Mouse (Mus musculus) hindbrain, embryonic 16.5 days (tissue): ENCODE results near the gene Itpr2. TPM values are rescaled to one million over a fixed set of nuclear protein-coding genes. Genes with fewer than 3 reads are reported as not detected.

Source experiments
- ATAC-seq: fragments of 200-750 bp; cut with Nextera tagmentation; 2 replicates; pipeline ENCODE4 v1.8.0; 2017; ENCODE audit warnings: moderate TSS enrichment, moderate library complexity
- H3K27ac ChIP-seq: fragments of 300-500 bp; sonication (generic); 2 replicates; pipeline ENCODE4 v1.5.1; 2014; ENCODE audit warnings: low read depth, mild to moderate bottlenecking, control low read depth, low read length, moderate library complexity
- H3K27me3 ChIP-seq: fragments of 300-500 bp; sonication (generic); replicated peaks from 2 replicates; pipeline ENCODE4 v1.6.1; 2014; ENCODE audit warnings: low read length; ENCODE audit not compliant: control insufficient read depth, insufficient read depth
- H3K36me3 ChIP-seq: fragments of 300-500 bp; sonication (generic); 2 replicates; pipeline ENCODE4 v1.6.1; 2014; ENCODE audit warnings: mild to moderate bottlenecking, low read length, moderate library complexity, mixed read lengths; ENCODE audit not compliant: control insufficient read depth, insufficient read depth
- H3K4me1 ChIP-seq: fragments of 300-500 bp; sonication (generic); 2 replicates; pipeline ENCODE4 v1.6.1; 2014; ENCODE audit warnings: low read depth, low read length; ENCODE audit not compliant: control insufficient read depth, insufficient read depth
- H3K4me2 ChIP-seq: fragments of 300-500 bp; sonication (generic); 2 replicates; pipeline ENCODE4 v1.6.1; 2014; ENCODE audit warnings: mild to moderate bottlenecking, low read length, control low read depth, moderate library complexity
- H3K4me3 ChIP-seq: fragments of 300-500 bp; sonication (generic); 2 replicates; pipeline ENCODE4 v1.5.1; 2014; ENCODE audit warnings: mild to moderate bottlenecking, low read length, control low read depth, moderate library complexity
- H3K9ac ChIP-seq: fragments of 300-500 bp; sonication (generic); 2 replicates; pipeline ENCODE4 v1.6.1; 2014; ENCODE audit warnings: low read depth, mild to moderate bottlenecking, control low read depth, low read length, moderate library complexity
- H3K9me3 ChIP-seq: fragments of 300-500 bp; sonication (generic); 2 replicates; pipeline ENCODE4 v1.6.1; 2014; ENCODE audit warnings: mild to moderate bottlenecking, low read length, moderate library complexity; ENCODE audit not compliant: control insufficient read depth
- WGBS: fragments of 180-500 bp; shearing (Covaris S2); extraction: QIAGEN DNeasy Blood & Tissue Kit; methylation state at CpG from one replicate; pipeline ENCODE4 v1.1.7; 2014; 5-methylcytosine and 5-hydroxymethylcytosine counted together
- polyA plus RNA-seq: library from polyadenylated mRNA; unstranded; fragments of >200 nt; fragmentation: Nextera tagmentation; extraction: Ambion mirVana; gene quantifications from 2 replicates; pipeline ENCODE4 v1.2.1, GENCODE M21; 2015

The Itpr2 gene
- polyA plus RNA-seq, 1 experiment from 2014 or later = 9.1 TPM

DNA sequence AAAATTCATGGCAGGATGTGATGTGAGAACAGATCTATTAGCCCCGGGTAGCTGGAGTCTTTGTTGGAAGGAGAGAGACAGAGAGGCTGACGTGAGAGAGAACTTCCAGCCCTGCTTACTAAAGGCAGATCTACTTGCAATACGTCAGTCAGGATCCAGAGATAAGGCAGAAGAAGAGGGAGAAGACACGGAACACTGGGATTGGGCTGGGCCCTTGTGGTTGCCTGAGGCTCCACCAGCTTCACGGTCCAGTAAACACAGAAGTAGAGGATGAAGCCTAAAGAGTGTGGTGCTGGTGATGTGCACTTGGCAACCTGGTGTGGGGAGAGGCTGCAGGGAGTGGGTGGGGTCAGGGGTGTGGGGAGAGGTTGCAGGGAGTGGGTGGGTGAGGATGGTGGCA is 349.2 kb downstream of the Itpr2 start:
- H3K9me3 ChIP-seq = no peaks in the 10 kb centered on the region
- 77% methylated on average over 5 of the region's 5 CpGs for WGBS
- H3K4me1 ChIP-seq = no peaks in the 10 kb centered on the region
- no peak overlapping the region for H3K4me2 ChIP-seq
- H3K4me3 ChIP-seq = no peak overlapping the region
- H3K9ac ChIP-seq = no peak overlapping the region
- H3K27ac ChIP-seq = no peak overlapping the region
- no peaks in the 10 kb centered on the region for H3K36me3 ChIP-seq
- ATAC-seq = no peak
- H3K27me3 ChIP-seq = no peaks in the 10 kb centered on the region

DNA sequence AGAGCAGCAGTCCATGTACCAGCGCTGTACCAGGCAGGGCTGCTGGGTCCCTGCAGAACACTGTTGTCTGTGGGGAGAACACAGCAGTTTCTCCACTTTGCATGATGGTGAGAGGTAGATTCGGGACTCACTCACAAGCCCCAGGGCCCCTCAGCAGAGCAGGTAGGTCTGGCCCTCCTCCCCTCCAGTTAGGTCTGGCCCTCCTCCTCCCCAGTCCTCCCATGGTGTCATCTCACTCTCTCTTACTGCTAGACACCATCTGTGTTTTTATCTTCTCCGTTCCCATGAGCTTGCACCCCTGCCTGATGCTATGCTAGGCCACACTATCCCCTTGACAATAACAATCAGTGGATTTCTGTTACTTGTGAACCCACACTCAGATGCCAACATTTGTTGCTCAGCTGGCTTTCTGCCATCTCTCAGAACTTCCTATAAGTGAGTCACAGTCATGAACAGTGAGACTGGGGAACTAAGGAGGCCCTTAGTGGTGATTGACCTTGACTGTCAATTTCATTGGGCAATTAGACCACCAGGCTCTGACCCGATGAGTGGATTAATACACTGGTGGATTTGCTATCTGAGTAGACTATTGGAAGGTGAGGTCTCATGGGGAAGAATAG is 360.9 kb downstream of the Itpr2 start:
- WGBS = 90% methylated on average over 4 of the region's 4 CpGs
- Histone ChIP-seq H3K4me3 (no peak overlapping the region), H3K4me1 (peaks cover 6% of the 10 kb centered on the region), H3K9ac (no peak overlapping the region), H3K27ac (no peak overlapping the region), H3K36me3 (no peaks in the 10 kb centered on the region), H3K4me2 (no peak overlapping the region), H3K9me3 (peaks cover 7% of the 10 kb centered on the region), H3K27me3 (no peaks in the 10 kb centered on the region)
- ATAC-seq = no peak

DNA sequence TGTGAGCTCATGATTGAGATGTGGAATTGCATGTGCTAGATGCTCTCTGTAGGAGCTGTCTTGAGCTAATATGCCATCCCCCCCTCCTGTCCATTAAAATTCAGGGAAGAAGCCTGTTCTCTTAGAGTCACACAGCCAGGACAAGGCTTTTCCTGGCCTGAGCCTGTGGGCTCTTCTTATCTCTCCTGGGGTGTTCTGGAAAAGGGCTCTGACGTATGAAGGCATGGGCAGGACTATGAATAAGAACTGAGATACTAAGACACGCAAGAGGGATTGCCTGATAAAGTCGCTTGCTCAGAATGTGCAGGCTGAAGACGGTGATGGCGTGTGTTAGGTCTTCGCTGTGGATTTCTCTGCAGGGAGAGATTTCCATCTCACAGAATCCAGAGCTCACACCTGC is 361.9 kb downstream of the Itpr2 start:
- H3K4me3 ChIP-seq = no peak overlapping the region
- H3K27me3 ChIP-seq = no peaks in the 10 kb centered on the region
- no peak overlapping the region for H3K27ac ChIP-seq
- H3K4me2 ChIP-seq = no peak overlapping the region
- peaks cover 7% of the 10 kb centered on the region for H3K4me1 ChIP-seq
- H3K36me3 ChIP-seq = no peaks in the 10 kb centered on the region
- ATAC-seq = no peak
- no peak overlapping the region for H3K9ac ChIP-seq
- peaks cover 2% of the 10 kb centered on the region; the same call in 1 of the 2 replicates for H3K9me3 ChIP-seq
- 81% methylated on average over 6 of the region's 6 CpGs for WGBS

DNA sequence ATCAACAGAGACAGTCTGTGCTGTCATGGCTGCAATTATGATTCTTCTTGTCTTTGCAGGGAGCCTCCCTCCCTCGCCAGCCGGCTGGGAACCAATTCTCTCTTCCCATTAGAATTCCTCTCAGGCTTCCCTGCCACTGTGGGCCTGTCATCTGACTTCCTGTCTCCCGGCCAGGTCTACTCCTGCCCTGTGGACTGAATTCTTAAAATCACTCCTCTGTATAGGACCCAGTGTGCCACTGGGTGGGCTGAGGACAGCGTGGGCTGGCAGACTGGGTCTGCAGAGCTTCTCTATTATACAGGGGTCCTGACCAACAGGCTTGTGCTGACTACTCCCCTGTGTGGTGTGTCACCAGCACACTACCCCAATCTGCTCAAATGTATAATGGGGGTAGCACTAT is 365.4 kb downstream of the Itpr2 start:
- Histone ChIP-seq H3K9ac (peak overlapping the region; percentile 11; the same call in 1 of the 2 replicates), H3K4me1 (peaks cover 7% of the 10 kb centered on the region), H3K27me3 (no peaks in the 10 kb centered on the region), H3K27ac (peak overlapping the region; percentile 65), H3K36me3 (no peaks in the 10 kb centered on the region), H3K4me3 (no peak overlapping the region), H3K9me3 (no peaks in the 10 kb centered on the region), H3K4me2 (peak overlapping the region; percentile 23)
- ATAC-seq = peak; percentile 96
- 15% methylated on average over 4 of the region's 4 CpGs for WGBS

DNA sequence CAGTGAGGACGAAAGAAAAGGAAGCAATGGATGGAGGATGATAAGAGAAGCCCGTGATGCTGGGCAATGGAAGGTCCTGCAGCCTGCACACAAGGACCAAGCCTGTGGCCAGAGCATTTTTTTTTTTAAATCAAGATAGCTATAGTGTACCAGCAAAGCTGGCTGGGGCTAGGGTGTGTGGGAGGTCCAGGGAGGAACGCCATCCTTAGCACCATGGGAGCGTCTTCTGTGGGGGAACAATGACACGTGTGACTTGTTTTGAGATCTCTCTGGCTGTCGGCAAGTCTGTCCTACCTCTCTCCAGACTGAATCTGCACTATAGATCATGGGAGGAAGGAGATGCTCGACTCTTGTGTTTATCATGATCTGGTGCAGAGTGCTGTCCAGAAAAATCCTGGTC is 365.8 kb downstream of the Itpr2 start:
- H3K36me3 ChIP-seq = no peaks in the 10 kb centered on the region
- H3K4me2 ChIP-seq = peak overlapping the region; percentile 23
- ATAC-seq = peak; percentile 76
- 23% methylated on average over 7 of the region's 7 CpGs for WGBS
- H3K27me3 ChIP-seq = no peaks in the 10 kb centered on the region
- no peak overlapping the region for H3K4me3 ChIP-seq
- H3K9ac ChIP-seq = peak overlapping the region; percentile 11; the same call in 1 of the 2 replicates
- H3K27ac ChIP-seq = peak overlapping the region; percentile 65
- H3K9me3 ChIP-seq = no peaks in the 10 kb centered on the region
- H3K4me1 ChIP-seq = peaks cover 7% of the 10 kb centered on the region

DNA sequence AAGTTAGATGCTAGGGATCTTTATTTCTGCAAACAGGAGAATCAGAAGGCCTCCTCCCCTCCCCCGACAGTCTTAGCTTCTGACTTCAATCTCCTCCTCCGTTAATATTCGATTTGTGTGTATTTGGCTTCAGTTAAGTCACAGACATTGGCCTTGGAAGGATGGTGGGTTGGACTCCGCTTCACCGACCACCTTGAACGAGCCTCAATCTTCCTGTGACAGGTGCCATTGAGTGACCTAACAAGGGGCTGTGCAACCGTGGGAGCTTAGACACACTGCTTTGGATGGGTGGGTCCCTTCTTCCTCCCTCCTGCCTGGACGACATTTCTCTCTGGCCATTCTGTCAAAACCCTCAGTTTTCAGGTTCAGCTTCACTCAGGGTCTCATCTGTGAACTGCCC is 366.7 kb downstream of the Itpr2 start:
- 65% methylated on average over 8 of the region's 8 CpGs for WGBS
- H3K27me3 ChIP-seq = no peaks in the 10 kb centered on the region
- no peak overlapping the region for H3K4me2 ChIP-seq
- H3K36me3 ChIP-seq = no peaks in the 10 kb centered on the region
- H3K9me3 ChIP-seq = no peaks in the 10 kb centered on the region
- peak overlapping the region; percentile 17; the same call in 1 of the 2 replicates for H3K27ac ChIP-seq
- H3K4me1 ChIP-seq = peaks cover 7% of the 10 kb centered on the region
- H3K4me3 ChIP-seq = no peak overlapping the region
- no peak overlapping the region for H3K9ac ChIP-seq
- no peak for ATAC-seq

DNA sequence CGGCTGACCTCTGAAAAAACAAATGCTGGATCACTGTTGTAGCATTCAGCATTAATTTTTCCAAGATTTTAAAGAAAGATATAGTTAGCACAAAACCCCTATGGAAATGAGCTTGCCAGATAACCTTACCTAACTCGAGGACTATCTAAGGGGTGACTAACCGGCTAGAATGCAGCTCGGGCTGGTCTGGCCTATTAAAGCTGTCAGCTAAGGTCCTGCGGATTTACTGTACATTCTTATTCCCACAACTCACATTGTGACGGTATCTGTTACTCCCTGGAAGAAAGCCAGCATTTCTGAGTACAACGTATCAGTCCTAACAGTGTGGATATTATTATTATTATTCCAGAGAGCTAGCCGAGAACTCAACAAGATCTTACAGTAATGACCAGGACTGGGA is 368.1 kb downstream of the Itpr2 start:
- Histone ChIP-seq H3K4me2 (no peak overlapping the region), H3K27me3 (no peaks in the 10 kb centered on the region), H3K27ac (no peak overlapping the region), H3K36me3 (no peaks in the 10 kb centered on the region), H3K9ac (no peak overlapping the region), H3K9me3 (no peaks in the 10 kb centered on the region), H3K4me1 (peaks cover 7% of the 10 kb centered on the region), H3K4me3 (no peak overlapping the region)
- no peak for ATAC-seq
- 49% methylated on average over 8 of the region's 8 CpGs for WGBS

DNA sequence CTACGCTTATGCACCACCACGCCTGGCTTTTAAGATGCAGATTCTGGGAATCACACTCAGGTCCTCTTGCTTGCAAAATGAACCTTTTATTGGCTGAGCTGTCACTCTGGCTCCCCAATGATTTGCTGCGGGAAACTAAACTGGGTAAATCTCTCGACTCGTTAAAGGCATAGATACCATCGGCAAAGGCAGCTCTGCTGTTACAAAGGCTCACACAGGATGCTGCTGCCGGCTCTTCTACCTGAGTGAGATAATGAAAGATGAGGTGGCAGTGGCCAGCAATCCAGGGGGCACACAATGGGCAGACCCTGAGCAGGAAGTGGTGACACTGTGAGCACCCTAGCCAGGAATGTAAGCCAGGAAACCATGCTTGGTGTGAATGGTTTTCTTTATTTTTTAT is 373.0 kb downstream of the Itpr2 start:
- H3K4me1 ChIP-seq = peaks cover 4% of the 10 kb centered on the region
- WGBS = 74% methylated on average over 7 of the region's 7 CpGs
- H3K36me3 ChIP-seq = no peaks in the 10 kb centered on the region
- no peak overlapping the region for H3K4me2 ChIP-seq
- H3K27me3 ChIP-seq = no peaks in the 10 kb centered on the region
- H3K4me3 ChIP-seq = no peak overlapping the region
- H3K9ac ChIP-seq = no peak overlapping the region
- no peak overlapping the region for H3K27ac ChIP-seq
- no peak for ATAC-seq
- H3K9me3 ChIP-seq = no peaks in the 10 kb centered on the region

DNA sequence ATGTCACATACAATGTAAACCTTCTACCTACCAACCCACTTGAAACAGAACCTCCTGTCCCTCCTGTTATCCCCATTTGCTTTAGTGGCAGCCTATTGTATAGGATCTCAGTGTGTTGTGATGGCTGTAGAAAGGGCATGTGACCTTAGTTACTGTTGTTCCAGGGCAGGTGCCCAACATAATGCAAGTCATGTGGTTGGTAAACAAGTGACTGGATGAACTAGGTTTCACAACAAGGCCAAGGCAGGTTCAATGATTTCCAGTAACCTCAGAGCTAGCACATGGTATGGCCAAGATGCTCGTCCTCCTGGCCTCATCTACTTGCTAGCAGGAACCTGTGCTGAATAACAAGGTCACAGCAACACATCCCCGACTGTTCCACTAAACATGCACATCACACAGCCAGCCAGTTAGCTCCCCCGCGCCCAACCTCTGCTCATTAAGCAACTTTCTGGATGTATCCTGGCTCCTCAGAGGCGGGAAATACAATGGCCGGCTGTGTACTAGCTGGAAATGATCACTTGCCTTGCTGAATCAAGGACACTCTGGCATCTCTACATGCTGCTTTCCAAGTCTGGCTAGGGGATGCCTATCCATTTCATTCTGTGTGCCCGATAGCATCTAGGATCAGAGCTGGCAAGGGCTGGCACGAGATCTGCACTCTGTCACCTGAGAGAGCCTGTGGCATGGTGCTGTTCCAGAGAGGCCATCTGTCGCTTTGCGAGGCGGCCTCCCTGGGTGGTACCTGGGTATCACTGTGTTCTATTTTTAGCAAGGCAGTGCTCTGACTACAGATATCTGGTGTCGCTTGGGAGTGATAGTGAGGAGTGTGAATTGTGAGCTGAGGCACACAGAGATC is 375.0 kb downstream of the Itpr2 start:
- Histone ChIP-seq H3K27ac (no peak overlapping the region), H3K4me2 (no peak overlapping the region), H3K4me3 (no peak overlapping the region), H3K9ac (no peak overlapping the region), H3K9me3 (no peaks in the 10 kb centered on the region), H3K27me3 (no peaks in the 10 kb centered on the region), H3K4me1 (peaks cover 4% of the 10 kb centered on the region), H3K36me3 (no peaks in the 10 kb centered on the region)
- ATAC-seq = peak; percentile 69
- 76% methylated on average over 12 of the region's 12 CpGs for WGBS
